ENCODE assay signal across 14 mouse cellular contexts in genomic region chr9:42035995-42036394, GRCm38 (mm10).
DNase-seq lines count a peak whose midpoint lies in the region; ATAC-seq and TF ChIP-seq lines count a peak whose summit lies in the region.
"Had no signal": no experiment of that assay in that cellular context is flagged by ENCODE, and none has a peak within 500 bp of the region (broad histone marks: within the 10 kb centered on the region; RNA-seq: fewer than 3 reads in every experiment).

No protein-coding gene starts in this region.

- no peak for ATAC-seq in hindbrain, embryonic 14.5 days (ENCODE audit: low FRiP score)

- WGBS in hindbrain, embryonic 14.5 days = 66% methylated on average over 5 of the region's 5 CpGs

- no peaks in the 10 kb centered on the region for H3K27me3 ChIP-seq in hindbrain, embryonic 14.5 days (ENCODE audit: control insufficient read depth, insufficient read depth, low read length)
- H3K27me3 ChIP-seq: CH12.LX; embryonic facial prominence, embryonic 12.5 days; hindbrain, embryonic 15.5 days had no signal

- intact Hi-C loops in gastrocnemius, adult 2 months (cut with DNase I) = no loop called here

- DNase-seq in gastrocnemius, adult 2 months = peak; percentile 47
- no peak for DNase-seq in gastrocnemius, postnatal 25 days
- DNase-seq in adrenal gland, adult 8-10 months = peak; percentile 18
- peak; percentile 97 for DNase-seq in kidney, adult 9 months
- DNase-seq in naive thymus-derived CD4-positive, alpha-beta T cell, adult 2 months (ENCODE audit: low read depth) = peak; percentile 53
- DNase-seq in hindbrain, embryonic 14.5 days (ENCODE audit: low spot score) = no peak
- DNase-seq in embryo, embryonic 11 days = no peak
- no peak for DNase-seq in MN1 (ENCODE audit: low spot score)
- DNase-seq: liver; right cerebral cortex, postnatal 25 days had no signal

- H3K4me3 ChIP-seq in gastrocnemius, adult 2 months = no peak overlapping the region
- no peak overlapping the region for H3K4me3 ChIP-seq in hindbrain, embryonic 14.5 days (replicated peaks; ENCODE audit: low read length)
- H3K4me3 ChIP-seq: embryonic facial prominence, embryonic 12.5 days; hindbrain, embryonic 15.5 days; myocyte had no signal

- no peak overlapping the region for H3K9ac ChIP-seq in hindbrain, embryonic 14.5 days
- H3K9ac ChIP-seq: embryonic facial prominence, embryonic 12.5 days; hindbrain, embryonic 15.5 days had no signal

- no peak overlapping the region for H3K4me2 ChIP-seq in hindbrain, embryonic 14.5 days (replicated peaks)
- H3K4me2 ChIP-seq: embryonic facial prominence, embryonic 12.5 days; hindbrain, embryonic 15.5 days had no signal

- no peak overlapping the region for H3K27ac ChIP-seq in gastrocnemius, adult 2 months
- no peak overlapping the region for H3K27ac ChIP-seq in hindbrain, embryonic 14.5 days
- H3K27ac ChIP-seq: embryonic facial prominence, embryonic 12.5 days had no signal

- TF ChIP-seq CTCF in gastrocnemius, adult 2 months (IDR thresholded peaks at IDR 0.05) = no peak

- H3K4me1 ChIP-seq in hindbrain, embryonic 14.5 days (replicated peaks; ENCODE audit: control insufficient read depth, insufficient read depth, low read length) = peaks cover 7% of the 10 kb centered on the region; the same call in 1 of the 2 replicates

- no peaks in the 10 kb centered on the region for H3K9me3 ChIP-seq in hindbrain, embryonic 14.5 days (ENCODE audit: control insufficient read depth, low read length)
- H3K9me3 ChIP-seq: embryonic facial prominence, embryonic 12.5 days; hindbrain, embryonic 15.5 days had no signal

- H3K36me3 ChIP-seq in hindbrain, embryonic 14.5 days (replicated peaks; ENCODE audit: control insufficient read depth, insufficient read depth) = peaks cover 10% of the 10 kb centered on the region
- H3K36me3 ChIP-seq: embryonic facial prominence, embryonic 12.5 days; hindbrain, embryonic 15.5 days had no signal

Comparison
In these comparisons a context has a peak if more than half of its experiments do, and no peak if none do; other contexts are left out.
1. DNase-seq: peak in gastrocnemius, adult 2 months (single experiment), adrenal gland, adult 8-10 months (single experiment), kidney, adult 9 months (single experiment) and naive thymus-derived CD4-positive, alpha-beta T cell, adult 2 months (single experiment); none in gastrocnemius, postnatal 25 days (single experiment), hindbrain, embryonic 14.5 days (single experiment), embryo, embryonic 11 days (single experiment) and MN1 (single experiment).